Mouse (Mus musculus) inflammation-experienced regulatory T-cells, adult 6 months (primary cell): Measurements from ENCODE around the gene Olfr824. TPM values are rescaled to one million over a fixed set of nuclear protein-coding genes. Genes with fewer than 3 reads are reported as not detected.
"Not testable (repeated sequence)": the region's sequence is repeated elsewhere in the genome, so short reads cannot be mapped to it uniquely, and the experiment has no call there.

Source experiments
- ATAC-seq: one replicate; pipeline ENCODE4 v1.8.0; 2017
- polyA plus RNA-seq, 3 experiments: library from polyadenylated mRNA; unstranded; fragments of 100-300 nt; shearing (Covaris generic); gene quantifications; one replicate each; pipeline ENCODE4 v1.2.1; 2017

Gene Olfr824
- polyA plus RNA-seq = not detected

- not testable (repeated sequence) for ATAC-seq
These were observed at the start of gene Olfr824 for GRCm38 (mm10) chr10:130129900-130130299. Gene Olfr824 (minus strand): TSS chr10:130130000.

DNA sequence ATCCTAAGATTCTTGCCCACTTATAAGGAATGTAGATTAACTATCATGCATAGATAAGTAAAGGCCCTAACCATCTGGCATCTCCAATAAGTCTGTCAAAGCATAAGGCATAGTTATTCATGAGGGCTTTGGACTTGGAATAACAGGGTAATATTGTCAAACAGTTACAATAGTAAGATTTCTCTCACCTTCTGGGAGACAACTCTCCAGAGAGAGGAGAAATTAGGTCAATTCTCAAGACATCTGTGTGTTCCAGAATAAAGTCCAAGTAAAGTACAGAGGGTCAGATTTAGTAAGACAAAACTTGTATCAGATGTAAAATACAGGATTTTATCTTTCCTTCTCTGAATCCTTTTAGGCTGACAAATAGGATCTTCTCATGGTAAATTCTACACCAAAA is 36.9 kb upstream of the Olfr824 start, which contains the start of gene Olfr825:
Olfr825 (minus strand) TSS at position 101 of the 400 bp plus-strand sequence.
- ATAC-seq = no peak

GRCm38 (mm10) chr10:130165196-130165595 is 35.4 kb upstream of the Olfr824 start:
- no peak for ATAC-seq

- no peak for ATAC-seq
These were observed 14.3 kb upstream of the Olfr824 start for GRCm38 (mm10) chr10:130144121-130144520.

DNA sequence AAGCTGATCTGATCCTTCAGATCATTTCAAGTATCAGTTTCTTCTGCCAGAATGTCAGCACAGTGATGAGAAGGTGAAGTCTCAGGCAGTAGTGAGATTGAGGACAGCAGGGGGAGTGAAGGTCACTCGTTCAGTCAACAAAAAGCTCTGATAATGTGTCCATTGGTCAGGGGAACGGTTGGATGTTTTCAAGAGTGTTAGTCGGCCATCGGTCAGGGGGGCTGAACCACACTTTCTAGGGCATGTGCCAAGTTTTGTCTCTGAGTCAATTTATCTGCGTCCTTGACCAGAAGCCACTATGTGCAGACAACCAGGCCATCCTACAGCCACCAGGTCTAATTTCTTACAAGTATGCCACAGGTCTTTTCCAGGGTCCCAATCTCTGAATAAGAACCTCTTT is 12.7 kb upstream of the Olfr824 start:
- ATAC-seq = not testable (repeated sequence)

DNA sequence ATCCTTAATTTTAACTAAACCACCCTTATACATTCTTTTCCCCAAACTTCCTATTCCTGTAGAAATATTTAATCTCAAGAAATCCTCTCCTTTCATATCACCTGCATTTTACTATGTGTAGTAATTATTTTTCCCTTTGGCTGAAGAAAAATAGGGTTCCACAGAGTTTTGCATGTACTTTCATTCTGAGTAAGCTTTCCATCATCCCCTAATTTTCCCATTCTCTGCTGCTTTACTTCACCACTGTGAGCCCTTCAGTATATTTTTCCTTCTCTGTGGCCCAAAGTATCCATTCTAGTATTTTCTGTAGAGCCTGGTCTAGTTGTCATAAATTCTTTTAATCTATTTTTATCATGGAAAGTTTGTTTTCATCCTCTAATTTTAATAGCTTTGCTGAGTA is 5.0 kb upstream of the Olfr824 start:
- no peak for ATAC-seq

DNA sequence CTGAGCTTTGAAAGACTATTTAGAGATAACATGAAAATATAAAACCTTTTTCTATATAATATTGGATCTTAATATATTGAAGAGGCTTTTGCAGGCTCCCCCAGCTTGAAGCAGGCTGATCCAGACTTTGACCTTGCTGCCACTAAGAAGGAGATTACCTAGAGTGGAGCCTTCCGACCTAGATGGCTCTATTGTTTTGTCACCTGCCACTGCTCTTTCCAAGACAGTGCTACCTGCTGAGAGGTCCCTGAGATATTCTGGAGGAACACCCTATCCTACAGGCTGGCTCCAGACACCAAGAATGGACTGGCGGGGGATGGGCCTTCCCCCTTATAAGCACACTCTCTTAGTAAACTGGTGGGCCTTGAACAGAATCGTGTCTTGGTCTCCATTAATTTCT is 13.8 kb downstream of the Olfr824 start:
- not testable (repeated sequence) for ATAC-seq

DNA sequence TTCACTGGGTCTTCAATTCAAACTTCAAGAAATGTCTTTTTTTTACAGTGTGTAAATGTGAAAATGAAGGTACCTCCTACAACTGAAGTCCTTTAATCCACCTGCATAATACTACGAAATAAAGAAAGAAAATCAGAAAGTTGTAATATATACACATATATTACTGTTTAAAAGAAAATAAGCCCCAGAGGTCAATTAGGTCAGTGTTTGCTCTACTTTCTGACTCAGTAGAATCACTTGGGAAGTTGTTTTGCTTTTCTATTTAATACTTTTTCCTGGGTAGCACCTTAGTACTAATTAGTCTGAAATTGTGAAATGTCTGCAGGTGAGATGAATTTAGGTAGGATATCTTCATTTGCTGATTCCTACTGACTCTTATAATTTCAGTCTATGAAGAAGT is 14.5 kb downstream of the Olfr824 start, which contains the start of gene Olfr823:
Olfr823 (minus strand) TSS at position 101 of the 400 bp plus-strand sequence.
- not testable (repeated sequence) for ATAC-seq

DNA sequence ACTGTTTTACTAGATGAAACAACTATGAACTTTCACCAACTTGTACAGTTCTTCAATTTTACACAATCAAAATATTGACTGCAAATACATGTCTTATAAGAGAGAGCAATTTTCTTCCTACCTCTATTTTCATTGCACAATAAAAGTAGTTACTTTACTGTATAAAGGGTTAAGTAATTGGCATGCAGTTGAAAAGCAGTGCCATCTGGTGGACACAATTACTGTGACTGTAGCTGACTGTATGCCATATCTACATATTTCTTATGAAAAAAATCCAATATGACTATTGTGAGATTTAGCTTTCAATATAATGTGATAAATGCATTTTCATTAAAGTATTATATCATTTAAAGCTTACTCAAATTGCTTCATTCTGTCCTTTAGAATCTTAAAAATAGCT is 33.7 kb downstream of the Olfr824 start:
- ATAC-seq = no peak

GRCm38 (mm10) chr10:130092838-130093440 is 36.9 kb downstream of the Olfr824 start:
- peak; percentile 50 for ATAC-seq

Other genes with a start within 250 kb of the Olfr824 start
- gene Olfr815, start 224.1 kb downstream of the Olfr824 start, polyA plus RNA-seq = under 1 TPM in 1 of 3 experiments, not detected in 2; 0.35 TPM
- not detected for gene Olfr816, start 214.4 kb downstream of the Olfr824 start, polyA plus RNA-seq
- gene Olfr818, start 180.9 kb downstream of the Olfr824 start, polyA plus RNA-seq = not detected
- gene Olfr819, start 162.7 kb downstream of the Olfr824 start, polyA plus RNA-seq = not detected
- gene Olfr247, start 153.9 kb downstream of the Olfr824 start, polyA plus RNA-seq = not detected
- under 1 TPM in 1 of 3 experiments, not detected in 2; 0.19 TPM for gene Gm10310, start 144.9 kb downstream of the Olfr824 start, polyA plus RNA-seq
- not detected for gene Olfr820, start 117.4 kb downstream of the Olfr824 start, polyA plus RNA-seq
- not detected for gene Olfr821, start 99.7 kb downstream of the Olfr824 start, polyA plus RNA-seq
- under 1 TPM in 1 of 3 experiments, not detected in 2; 0.16 TPM for gene Olfr822, start 58.8 kb downstream of the Olfr824 start, polyA plus RNA-seq
- not detected for gene Olfr823, start 14.6 kb downstream of the Olfr824 start, polyA plus RNA-seq
- under 1 TPM in 1 of 3 experiments, not detected in 2; 0.21 TPM for gene Olfr825, start 36.8 kb upstream of the Olfr824 start, polyA plus RNA-seq
- not detected for gene Olfr826, start 54.2 kb upstream of the Olfr824 start, polyA plus RNA-seq
- not detected for gene Olfr827, start 84.4 kb upstream of the Olfr824 start, polyA plus RNA-seq
- not detected for gene Neurod4, start 150.2 kb upstream of the Olfr824 start, polyA plus RNA-seq
- gene Tespa1, start 192.9 kb upstream of the Olfr824 start, polyA plus RNA-seq = 100 to 1,000 TPM; 183 to 507 (median 400) TPM